Mouse (Mus musculus): Measurements from ENCODE around the gene Tk2. TPM values are rescaled to one million over a fixed set of nuclear protein-coding genes. Genes with fewer than 3 reads are reported as not detected.
A peak's percentile ranks its signal among the peaks of the same experiment; 100 is the strongest.

Gene Tk2
- total RNA-seq, 4 experiments from 2014 or later, result 2.9 to 4.2 (median 3.9) TPM

DNA sequence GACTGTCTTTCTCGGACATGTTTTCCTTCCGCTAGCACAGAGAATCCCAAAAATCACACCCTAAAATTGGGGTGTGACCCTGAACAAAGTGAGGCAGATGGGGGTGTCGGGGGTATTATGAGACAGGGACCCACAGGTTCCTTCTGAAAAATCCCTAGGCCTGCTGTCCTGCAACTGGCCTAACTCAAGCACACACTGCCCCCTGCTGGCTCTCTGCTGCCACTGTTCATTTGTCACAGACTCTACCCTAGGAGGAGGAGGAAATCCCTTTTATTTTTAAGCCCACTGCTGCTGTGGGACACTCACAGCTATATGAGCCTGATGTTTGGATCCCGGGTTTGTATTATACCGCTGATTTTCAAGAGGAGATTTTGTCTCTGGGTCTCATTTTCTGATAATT, 28.6 kb downstream of the Tk2 start:
- peak; percentile 15 to 49 for DNase-seq (ENCODE audit: low spot score in 2 of 2)

GRCm38 (mm10) chr8:104219079-104219478, 29.3 kb downstream of the Tk2 start:
- no peak for DNase-seq (ENCODE audit: low spot score in 2 of 2)

GRCm38 (mm10) chr8:104217601-104218000, 30.8 kb downstream of the Tk2 start:
- DNase-seq (ENCODE audit: low spot score in 2 of 2), result no peak

- no peak for DNase-seq (ENCODE audit: low spot score in 2 of 2)
These were observed 43.1 kb downstream of the Tk2 start for GRCm38 (mm10) chr8:104205292-104205691.

DNA sequence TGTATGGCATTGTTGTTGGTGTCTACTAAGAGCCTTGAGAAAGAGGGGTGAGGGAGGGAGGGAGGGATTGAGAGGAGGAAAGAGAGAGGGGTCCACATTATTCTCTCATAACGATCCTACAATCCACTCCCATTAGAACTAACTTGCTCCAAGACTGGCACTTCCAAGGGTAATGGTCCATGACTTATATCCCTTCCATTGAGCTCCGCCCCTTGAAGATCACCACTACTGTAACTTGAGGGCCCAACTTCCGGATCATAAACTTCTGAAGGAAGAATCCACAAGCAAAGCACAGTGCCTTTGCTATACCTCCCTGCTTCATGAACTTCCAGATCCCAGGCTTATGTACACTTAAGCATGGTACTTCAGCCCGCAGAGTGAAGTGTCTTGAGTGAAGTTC, 46.0 kb downstream of the Tk2 start:
- no peak for DNase-seq (ENCODE audit: low spot score in 2 of 2)

DNA sequence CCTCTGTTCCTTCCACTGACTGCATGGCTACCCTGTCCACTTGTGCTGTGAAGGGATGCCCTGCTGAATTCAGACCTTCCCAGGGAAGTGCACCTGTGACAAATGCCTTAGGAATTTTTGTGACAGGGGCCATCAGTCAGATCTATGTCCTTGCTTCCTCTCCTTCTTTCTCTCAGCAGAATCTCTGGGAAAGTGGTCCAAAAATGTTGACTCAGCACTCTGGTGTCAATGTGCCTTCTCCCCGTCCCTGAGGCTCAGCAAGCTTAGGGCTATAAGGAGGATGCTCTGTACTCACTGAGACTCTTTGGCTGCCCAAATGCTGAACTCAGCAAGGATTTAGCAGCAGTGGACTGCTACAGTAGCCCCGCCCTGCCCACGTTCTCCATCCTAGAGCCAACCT, 46.7 kb downstream of the Tk2 start:
- no peak for DNase-seq (ENCODE audit: low spot score in 2 of 2)

- DNase-seq (ENCODE audit: low spot score in 2 of 2), result no peak
These were observed 48.6 kb downstream of the Tk2 start for GRCm38 (mm10) chr8:104199802-104200201.

- no peak for DNase-seq (ENCODE audit: low spot score in 2 of 2)
These were observed 56.9 kb downstream of the Tk2 start for GRCm38 (mm10) chr8:104191496-104191895.

DNA sequence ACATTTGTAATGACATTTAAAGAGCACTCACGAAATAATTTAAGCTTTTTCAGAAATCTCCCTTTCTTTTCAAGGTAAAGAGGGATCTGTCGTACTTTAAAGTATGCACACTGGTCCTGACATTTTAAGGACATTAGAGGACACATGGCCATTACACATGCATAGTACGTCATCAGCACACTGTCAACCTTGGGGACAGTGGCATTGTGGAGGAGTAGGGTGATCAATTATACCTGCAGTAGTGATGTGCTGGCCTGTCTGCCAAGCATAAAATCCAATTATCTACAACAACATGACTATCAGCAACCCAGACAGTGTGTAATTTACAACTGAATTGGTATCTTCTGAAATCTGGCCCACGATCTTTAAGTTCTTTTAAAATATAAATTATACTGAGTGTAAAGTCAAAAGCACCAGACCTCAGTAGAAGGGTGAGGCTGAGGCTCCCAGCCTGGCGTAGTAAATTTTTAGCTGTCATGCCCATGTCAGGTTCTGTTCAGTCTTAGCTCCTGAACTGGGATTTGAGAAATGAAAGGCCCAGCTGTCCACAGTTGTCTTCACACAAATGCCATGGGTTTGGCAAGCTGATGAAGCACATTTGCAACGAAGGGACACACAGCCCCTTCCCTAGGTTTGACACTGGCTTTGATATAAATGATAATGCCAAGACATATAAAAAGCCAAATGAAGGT, 57.4 kb downstream of the Tk2 start:
- DNase-seq (ENCODE audit: low spot score in 2 of 2), result no peak

GRCm38 (mm10) chr8:104188459-104188858, 59.9 kb downstream of the Tk2 start:
- DNase-seq (ENCODE audit: low spot score in 2 of 2), result no peak

DNA sequence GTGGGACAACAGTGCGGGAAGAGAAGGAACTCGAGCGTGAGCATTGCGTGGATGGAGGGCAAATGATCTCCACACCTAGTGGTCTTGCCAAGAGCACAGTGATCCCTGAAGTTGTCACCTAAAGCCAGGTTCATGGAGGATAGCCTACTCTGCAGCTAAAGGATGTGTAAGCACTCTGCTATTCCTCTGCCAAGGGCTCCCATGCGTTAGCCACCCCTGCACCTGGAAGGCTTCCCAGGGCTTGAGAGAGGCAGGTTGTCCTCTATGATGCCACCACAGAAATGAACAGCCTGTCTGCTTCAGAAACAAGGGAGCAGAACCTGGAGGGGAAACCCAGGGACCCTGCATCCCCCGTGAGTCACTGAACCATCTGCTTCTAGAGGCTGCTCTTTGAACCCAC, 60.7 kb downstream of the Tk2 start:
- DNase-seq (ENCODE audit: low spot score in 2 of 2), result no peak

DNA sequence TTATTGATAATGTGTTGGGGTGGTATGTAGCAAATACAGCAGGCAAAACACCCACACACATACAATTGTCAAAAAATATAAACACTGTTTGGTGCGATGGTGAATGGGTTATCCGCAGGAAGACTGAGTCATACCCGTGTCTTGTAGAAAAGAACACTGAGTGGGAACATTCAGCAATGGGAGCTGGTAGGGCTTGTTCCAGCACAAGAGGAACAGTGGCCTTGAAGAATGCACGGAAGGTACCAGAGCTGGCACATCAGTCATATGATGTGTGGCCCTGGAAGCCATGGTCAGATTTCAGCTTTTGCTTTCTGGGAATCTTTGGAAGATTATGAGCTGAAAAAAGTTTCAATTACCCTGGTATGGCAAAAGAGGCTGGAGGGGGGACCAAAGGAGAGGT, 61.5 kb downstream of the Tk2 start:
- DNase-seq (ENCODE audit: low spot score in 2 of 2), result no peak

DNA sequence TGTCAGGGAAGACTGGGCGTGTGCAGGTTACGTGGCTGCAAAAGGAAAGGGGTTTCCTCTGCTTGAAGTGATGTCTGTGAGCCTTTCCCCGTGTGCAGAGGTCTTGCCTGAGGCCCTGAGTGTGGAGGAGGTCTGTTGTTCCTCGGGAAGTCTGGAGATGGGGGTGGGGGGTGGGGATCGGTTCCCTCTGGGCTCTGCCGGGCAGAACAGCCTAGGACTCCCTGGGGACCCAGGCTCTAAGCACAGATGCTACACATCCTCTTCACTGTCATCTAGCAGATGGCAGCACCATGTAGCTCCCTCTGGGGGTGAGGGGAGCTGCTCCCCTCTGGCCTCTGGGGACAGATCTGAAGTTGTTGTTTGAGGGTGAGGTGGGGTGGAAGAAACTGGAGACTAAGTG, 63.5 kb downstream of the Tk2 start:
- DNase-seq (ENCODE audit: low spot score in 2 of 2), result no peak

GRCm38 (mm10) chr8:104177054-104177453, 71.3 kb downstream of the Tk2 start:
- no peak for DNase-seq (ENCODE audit: low spot score in 2 of 2)

Other genes starting within 250 kb of the Tk2 start
- 10 to 100 TPM; 25.8 to 39.6 (median 26.4) TPM for gene Cdh5, start 146.9 kb downstream of the Tk2 start, total RNA-seq (2022)
- under 1 TPM in 1 of 4 experiments, not detected in 3; 0.56 TPM for gene Bean1, start 78.1 kb downstream of the Tk2 start, total RNA-seq (2022)
- gene Cklf, start 2.3 kb upstream of the Tk2 start, total RNA-seq (2022), result 1 to 10 TPM in 2 of 4 experiments, under 1 TPM in 2; 0.75 to 1.8 (median 1.2) TPM
- gene Cmtm2a, start 44.6 kb upstream of the Tk2 start, total RNA-seq (2022), result not detected
- gene Gm45711, start 61.5 kb upstream of the Tk2 start, total RNA-seq (2022), result not detected
- not detected for gene Cmtm1, start 61.6 kb upstream of the Tk2 start, total RNA-seq (2022)
- not detected for gene Gm11020, start 73.0 kb upstream of the Tk2 start, total RNA-seq (2022)
- not detected for gene Cmtm2b, start 73.7 kb upstream of the Tk2 start, total RNA-seq (2022)
- gene Cmtm3, start 90.9 kb upstream of the Tk2 start, total RNA-seq (2022), result 1 to 10 TPM; 1.9 to 5.0 (median 3.0) TPM
- 1 to 10 TPM; 4.0 to 4.9 (median 4.7) TPM for gene Cmtm4, start 147.2 kb upstream of the Tk2 start, total RNA-seq (2022)
- gene Dync1li2, start 194.5 kb upstream of the Tk2 start, total RNA-seq (2022), result 100 to 1,000 TPM in 1 of 4 experiments, 10 to 100 TPM in 3; 63.1 to 122 (median 75.8) TPM